Mouse (Mus musculus): ENCODE measurements around the gene Pim3.

Gene Pim3

GRCm38 (mm10) chr15:88837199-88837932 lies 24.6 kb upstream of the Pim3 start:
- DNase-seq (ENCODE audit: low spot score in 2 of 2), result peak; percentile 51 to 83

DNA sequence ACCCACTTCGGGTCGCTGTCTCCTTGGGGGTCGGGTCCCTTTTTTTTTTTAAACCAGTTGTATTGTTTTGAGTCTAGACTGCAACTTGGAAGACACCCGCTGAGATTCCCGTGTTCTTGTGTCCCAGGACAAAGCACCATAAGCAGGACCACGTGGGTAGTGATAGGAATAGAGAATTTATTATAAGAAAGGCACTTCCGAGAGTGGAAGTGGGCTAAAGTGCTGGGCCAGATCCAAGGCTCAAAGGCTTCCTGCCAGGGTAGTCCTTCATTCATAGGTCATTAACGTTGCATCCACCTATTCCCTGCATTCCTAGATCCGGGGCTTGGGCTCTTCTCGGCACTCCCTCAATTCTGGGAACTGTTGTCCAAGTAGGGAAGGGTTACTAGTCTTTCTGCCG lies 24.0 kb upstream of the Pim3 start:
- peak in 1 of 2 experiments; percentile 76 for DNase-seq (ENCODE audit: low spot score in 2 of 2)

DNA sequence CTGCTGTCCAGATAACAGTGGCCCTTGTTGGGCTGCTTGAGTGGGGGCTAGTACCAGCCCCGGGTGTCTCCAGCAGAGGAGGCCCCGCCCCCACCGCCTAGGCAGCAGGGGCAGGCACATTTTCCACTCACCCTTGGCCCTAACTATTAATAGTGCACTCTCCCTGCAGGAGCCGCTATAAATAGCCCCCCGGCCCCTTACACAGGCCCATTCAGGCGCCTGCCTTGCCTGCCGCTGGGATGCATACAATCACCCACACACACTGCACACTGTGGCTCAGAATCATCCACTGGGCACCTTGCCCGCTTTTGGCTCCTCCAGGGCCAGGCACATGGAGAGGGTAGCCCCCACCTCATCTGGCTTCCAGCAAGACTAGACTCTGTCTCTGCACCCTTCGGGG lies 22.7 kb upstream of the Pim3 start:
- DNase-seq (ENCODE audit: low spot score in 2 of 2), result peak in 1 of 2 experiments; percentile 60

GRCm38 (mm10) chr15:88840126-88840525 lies 21.9 kb upstream of the Pim3 start:
- DNase-seq (ENCODE audit: low spot score in 2 of 2), result peak in 1 of 2 experiments; percentile 49

- DNase-seq (ENCODE audit: low spot score in 2 of 2), result no peak
These were observed 20.8 kb upstream of the Pim3 start for GRCm38 (mm10) chr15:88841160-88841559.

DNA sequence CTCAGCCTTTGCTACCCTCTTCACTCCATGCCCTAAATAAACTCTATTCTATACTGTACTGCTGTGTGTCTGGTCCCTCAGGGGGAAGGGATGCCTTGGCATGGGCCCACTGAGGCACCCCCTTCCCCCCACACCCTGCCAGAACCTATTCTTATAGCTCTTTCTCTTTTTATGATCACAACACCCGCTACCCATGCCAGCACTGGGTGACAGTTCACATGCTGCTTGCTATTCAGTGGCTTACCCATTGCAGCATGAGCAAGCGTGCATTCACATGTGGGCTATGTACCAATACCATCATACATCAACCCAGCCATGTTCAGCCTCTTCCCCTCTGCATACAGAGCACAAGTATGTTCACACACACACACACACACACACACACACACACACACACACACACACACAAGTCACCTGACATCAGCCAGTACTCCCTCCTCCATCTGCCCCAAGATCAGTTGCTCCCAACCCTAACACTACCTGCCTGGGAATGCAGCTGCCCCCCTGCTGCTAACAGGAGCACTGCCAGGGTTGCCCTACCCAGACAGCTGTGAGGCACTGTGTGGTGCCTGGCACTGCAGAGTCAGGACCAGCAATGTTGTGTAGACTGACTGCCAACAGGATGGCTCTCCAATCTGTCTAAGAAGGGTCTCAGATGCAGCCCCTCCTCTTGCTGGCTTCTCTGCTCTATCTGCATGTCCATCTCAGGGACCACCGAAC lies 20.2 kb upstream of the Pim3 start:
- no peak for DNase-seq (ENCODE audit: low spot score in 2 of 2)

GRCm38 (mm10) chr15:88842300-88842673 lies 19.7 kb upstream of the Pim3 start:
- DNase-seq (ENCODE audit: low spot score in 2 of 2), result no peak

DNA sequence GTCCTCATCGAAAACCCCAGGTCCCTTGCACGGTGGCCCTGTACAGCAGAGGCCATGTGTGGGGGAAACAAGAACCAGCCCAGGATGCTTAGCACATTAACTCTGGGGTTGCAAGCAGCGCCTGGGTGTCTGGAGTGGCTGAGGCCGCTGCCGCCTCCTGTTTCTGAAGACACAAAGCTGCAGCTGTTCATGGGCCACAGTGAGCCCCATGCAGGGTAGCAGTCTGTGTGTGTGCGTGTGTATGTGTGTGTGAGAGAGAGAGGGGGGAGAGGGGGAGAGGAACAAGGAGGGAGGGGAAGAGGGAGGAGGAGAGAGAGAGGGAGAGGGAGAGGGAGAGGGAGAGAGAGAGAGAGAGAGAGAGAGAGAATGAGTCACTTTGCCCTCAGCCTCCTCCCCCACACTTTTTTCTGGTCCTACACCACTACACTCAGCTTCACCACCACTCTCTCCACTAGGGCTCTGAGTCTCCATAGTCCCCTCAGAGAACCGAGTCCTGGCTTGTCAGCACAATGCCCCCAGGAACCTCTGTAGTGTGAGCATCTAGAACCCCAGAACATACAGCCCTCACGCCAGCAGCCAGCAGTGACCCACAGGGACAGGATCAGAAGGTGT lies 18.4 kb upstream of the Pim3 start:
- no peak for DNase-seq (ENCODE audit: low spot score in 2 of 2)

- no peak for DNase-seq (ENCODE audit: low spot score in 2 of 2)
These were observed 17.0 kb upstream of the Pim3 start for GRCm38 (mm10) chr15:88844966-88845365.

GRCm38 (mm10) chr15:88848661-88849060 lies 13.3 kb upstream of the Pim3 start:
- no peak for DNase-seq (ENCODE audit: low spot score in 2 of 2)

DNA sequence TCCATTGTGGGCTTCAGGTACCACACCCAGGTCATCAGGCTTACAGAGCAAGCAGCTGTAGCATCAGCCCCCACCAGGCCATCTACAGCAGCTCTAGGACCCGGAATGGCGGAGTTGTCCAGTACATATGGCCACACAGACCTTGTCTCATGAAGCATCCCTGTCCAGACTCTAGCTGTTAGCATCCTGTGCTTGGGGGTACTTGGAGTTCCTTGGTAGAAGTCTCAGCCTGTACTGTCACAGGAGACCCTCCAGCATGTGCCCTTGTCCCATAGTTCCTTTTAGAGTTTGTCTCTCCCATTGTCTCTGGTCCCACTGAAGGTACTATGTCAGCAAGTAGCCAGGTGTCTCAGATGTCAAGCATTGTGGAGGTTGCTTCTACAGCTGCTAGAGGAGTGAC lies 12.4 kb upstream of the Pim3 start:
- DNase-seq (ENCODE audit: low spot score in 2 of 2), result no peak

DNA sequence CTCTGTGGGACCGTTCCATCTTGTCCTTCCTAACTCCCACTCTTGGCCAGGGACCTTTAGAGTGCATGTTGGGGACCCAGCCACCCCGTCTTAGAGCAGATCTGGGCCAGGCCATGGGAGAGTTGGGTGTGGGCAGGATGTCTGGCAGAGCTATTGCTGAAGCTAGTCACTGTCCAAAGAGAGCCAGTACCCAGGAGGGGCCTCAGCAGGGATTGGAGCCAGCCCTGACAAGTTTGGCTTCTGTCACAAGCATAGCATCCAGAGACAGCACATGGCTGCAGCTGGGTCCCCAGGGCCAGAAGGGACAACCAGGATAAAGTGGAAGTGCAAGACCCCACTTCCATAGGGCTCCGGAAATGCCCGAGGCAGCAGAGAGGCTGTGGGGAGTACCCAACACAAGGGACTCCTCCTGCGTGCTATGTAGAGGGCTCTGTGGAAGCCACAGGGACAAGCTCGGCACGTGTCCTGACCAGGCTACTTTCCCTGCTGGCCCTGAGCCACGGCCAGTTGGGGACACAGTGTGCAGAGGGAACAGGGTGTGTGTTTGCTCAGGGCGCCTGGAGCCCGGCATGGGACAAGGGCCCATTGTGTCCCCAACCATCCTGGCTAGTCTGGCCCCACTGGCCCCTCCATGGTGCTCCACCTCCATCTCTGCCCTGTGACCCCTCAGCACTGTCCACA lies 11.7 kb upstream of the Pim3 start:
- peak; percentile 81 to 94 for DNase-seq (ENCODE audit: low spot score in 2 of 2)

DNA sequence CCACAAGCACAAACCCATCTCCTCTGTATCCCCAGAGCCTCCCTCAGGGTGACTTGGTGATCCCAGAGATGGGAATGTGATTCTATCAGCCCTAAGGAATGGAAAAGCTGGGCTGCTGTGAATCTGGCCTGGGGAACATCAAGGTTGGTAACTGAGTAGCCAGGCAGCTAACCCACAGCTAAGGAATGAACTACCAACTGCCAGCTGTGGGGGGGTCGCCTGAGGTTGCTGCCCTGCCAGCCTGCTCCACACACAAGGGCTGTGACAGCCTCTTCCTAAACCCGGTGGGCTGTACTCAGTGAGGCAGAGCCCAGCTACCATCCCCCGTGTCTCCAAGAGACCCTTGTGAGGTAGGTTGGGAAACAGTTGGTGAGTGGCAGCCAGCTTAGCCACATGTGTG lies 10.9 kb upstream of the Pim3 start:
- DNase-seq (ENCODE audit: low spot score in 2 of 2), result no peak

DNA sequence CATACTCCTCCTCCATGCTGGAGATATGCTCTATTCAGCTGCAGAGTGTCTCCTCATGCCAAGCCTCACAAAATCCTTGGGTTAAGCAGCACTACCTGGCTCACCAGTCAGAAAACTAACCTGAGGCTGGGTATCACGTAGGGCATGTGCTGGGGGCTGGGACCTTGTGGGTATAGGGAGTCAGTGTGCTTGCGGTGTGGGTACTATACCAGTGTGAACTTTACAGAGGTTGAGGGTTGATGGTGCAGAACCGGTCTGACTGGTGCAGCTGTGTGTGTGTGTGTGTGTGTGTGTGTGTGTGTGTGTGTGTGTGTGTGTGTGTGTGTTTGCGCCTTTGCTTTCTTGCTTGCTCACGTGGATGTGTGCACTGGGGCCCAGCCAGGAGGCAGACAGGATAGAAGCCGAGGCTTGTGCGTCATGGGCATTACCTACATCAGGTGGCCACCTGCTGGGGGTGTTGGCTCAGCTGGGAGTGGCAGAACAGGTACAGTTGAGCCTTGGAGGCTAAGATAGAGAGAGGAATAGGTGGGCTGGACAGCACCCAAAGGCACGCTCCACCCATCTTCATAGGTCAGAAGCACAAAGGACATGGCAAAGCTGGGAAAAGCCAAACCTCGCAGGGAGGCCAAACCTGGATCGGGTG lies 10.4 kb upstream of the Pim3 start:
- peak; percentile 75 to 81 for DNase-seq (ENCODE audit: low spot score in 2 of 2)

DNA sequence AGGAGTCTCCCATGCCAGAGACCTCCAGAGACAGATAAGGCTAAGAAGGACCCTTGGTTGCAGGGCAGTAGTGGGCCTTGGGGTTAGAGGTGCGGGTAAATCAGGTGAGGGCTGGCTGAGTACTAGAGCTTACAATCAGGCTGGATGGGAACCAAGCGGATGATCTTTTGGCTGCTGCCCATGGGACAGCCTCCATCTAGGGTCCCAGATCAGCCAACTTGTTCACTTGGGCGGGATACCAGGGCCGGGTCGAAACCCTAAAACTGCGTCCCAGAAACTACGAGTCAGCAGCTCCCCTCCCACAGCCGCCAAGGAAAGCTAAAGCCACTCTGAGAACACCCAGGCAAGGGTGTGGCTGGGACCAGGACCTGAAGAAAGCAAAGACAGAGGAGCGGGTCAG lies 8.9 kb upstream of the Pim3 start:
- DNase-seq (ENCODE audit: low spot score in 2 of 2), result no peak

- no peak for DNase-seq (ENCODE audit: low spot score in 2 of 2)
These were observed 7.6 kb upstream of the Pim3 start for GRCm38 (mm10) chr15:88854119-88854968.

DNA sequence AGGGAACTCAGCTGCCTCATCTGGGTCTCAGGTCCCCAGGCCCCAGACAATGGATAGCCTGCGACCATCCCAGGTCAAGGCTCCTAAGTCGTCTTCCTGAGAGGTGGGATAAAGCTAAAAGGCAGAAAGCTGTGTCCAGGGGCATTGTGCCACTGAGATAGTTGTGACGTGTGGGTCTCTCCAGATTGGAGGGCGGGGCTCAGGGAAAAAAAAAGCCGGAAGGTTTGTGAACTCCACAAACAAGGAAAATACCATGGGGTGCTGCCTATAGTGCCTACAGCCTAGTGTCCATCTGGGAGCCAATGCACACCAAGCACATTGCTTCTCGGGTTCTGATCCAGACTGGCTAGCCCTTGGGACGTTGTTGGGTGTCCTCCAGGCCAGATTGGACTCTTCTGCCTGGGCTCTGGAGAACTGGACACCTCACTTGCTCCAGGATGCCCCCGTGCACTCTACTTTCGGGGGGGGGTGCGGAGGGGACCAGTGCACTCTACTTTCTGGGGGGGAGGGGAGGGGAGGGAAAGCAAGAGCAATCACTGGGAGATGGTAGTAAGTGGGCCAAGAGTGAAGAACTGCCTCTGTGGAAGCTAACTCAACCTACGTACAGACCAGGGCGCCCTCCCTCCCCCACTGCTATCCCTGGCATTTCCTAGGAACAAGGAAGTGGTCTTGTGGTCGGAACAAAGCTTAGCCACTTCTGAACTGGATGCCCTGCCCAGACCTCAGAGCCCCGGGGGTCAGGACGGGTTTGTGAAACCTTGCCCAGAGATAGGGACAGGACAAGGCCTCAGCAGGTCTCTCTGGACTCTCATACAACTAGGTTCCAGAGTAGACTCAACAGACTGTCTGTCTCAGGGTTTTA lies 6.8 kb upstream of the Pim3 start:
- DNase-seq (ENCODE audit: low spot score in 2 of 2), result no peak

DNA sequence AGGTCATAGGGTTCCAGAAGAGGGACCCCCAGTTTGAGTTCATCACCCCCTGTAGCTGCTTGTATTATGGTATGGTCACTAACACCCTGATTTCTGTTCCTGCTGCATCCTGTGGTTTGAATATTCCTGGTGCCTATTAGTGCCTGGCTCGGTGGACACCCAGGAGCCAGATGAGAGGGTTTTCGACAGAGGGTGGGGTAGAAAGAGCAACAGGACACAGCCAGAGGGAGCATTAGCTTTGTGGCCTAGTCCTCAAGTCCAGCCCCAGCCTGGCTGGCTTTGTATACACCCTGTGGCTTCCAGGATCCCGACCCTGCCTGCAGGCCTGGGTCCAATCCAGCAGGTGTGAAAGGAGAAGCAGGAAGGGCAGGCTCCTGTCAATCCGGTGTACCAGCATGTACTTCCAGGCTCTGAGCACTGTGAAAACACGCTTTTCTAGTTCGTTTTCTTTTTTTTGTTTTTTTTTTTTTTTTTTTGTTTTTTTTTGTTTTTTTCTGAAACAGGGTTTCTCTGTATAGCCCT lies 6.0 kb upstream of the Pim3 start:
- DNase-seq (ENCODE audit: low spot score in 2 of 2), result no peak

GRCm38 (mm10) chr15:88856613-88857012 lies 5.4 kb upstream of the Pim3 start:
- DNase-seq (ENCODE audit: low spot score in 2 of 2), result no peak

DNA sequence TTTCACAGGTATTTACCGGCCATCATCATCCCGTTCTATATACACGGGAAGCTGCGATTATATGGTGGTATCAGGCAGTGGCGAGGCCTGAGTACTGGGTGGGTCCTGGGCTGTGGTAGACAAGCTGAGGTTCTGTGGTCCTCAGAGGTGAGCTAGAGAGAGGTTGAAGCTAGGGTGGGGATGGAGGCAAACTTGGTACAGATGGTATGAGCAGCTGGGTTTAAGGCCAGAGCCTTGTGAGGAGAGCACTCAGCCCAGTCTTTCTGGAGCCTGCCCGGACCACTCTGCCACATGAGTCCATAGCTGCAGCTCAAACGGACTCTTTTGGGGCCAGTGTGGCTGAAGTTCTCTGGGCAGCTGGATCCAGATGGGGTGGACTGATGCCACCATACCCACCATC lies 4.6 kb upstream of the Pim3 start:
- DNase-seq (ENCODE audit: low spot score in 2 of 2), result no peak
